Mouse (Mus musculus) frontal cortex, adult 2 months (tissue): ENCODE measurements around the gene Nol6. TPM values are rescaled to one million over a fixed set of nuclear protein-coding genes. Genes with fewer than 3 reads are reported as not detected.

Source experiments
- DNase-seq, 2 experiments: peaks; one replicate each; pipeline ENCODE4 v3.0.0; 2022; ENCODE audit warnings: low spot score in 1 of 2; ENCODE audit errors: extremely low spot score in 1 of 2
- polyA plus RNA-seq: library from polyadenylated mRNA; depleted of rRNA; stranded (reverse); fragments of >200 nt; gene quantifications from 2 replicates; pipeline ENCODE4 v1.2.3, GENCODE M21; 2012; rRNA removed

Gene Nol6
- polyA plus RNA-seq = 64.1 and 67.0 TPM in 2 replicates

GRCm38 (mm10) chr4:41124180-41124951 is at the start of gene Nol6:
Gene Nol6, minus strand, starts transcription at chr4:41124455.
- DNase-seq = peak; percentile 99 to 100

DNA sequence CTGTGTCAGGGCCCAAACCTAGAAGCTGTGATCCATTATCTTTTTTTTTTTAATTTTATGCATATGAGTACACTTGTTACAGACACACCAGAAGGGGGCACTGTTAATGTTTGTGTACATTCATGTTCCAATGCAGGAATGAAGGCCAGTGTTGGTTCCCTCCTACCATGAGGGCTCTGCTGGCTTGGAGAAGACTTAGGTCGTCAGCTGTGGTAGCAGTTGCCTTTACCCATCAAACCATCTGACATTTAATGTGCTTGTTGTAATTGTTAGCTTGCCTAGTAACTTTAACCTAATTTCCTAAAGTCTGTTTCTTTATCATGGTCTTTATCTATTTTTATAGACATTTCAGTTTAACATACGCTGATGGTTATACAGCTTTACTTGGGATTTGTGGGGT is 46.7 kb upstream of the Nol6 start:
- DNase-seq = no peak

GRCm38 (mm10) chr4:41165693-41166475 is 41.6 kb upstream of the Nol6 start:
- peak; percentile 56 to 91 for DNase-seq

GRCm38 (mm10) chr4:41164974-41165373 is 40.7 kb upstream of the Nol6 start:
- no peak for DNase-seq

DNA sequence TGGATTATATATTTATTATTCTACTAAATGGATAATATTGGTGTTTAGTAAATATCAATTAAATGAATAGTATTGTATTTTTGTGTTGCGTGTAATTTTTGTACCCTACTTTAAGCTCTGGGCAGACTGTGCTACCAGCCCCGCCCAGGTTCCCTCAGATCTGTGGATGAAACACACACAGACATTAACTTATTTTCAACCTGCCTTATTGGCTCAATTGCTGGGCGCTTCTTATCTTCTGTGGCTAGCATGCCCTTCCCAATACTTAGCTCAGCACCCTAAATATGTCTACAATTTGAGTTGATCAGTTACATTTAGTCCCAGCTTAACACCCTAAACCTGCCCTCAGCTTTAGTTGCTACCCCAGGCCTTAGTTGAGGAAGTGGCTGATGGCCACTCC is 37.0 kb upstream of the Nol6 start:
- DNase-seq = no peak

DNA sequence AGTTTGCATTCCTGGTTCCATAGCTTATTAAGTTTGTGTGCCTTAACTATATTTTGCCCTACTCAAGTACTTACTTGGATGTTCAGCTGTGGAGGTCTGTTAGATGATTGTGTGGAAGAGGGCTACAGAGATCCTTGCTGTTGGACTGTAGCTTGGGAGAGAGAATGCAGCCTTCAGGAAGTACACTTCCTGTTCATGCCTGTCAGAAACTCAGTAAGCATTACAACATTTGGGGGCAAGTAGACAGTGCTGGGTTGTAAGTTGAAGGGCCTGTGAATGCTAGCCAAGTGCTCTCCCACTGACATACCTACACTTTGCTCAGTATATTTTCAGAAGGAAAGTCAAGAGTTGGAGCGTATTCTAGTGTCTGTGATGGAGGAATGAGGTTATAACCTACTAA is 34.0 kb upstream of the Nol6 start:
- no peak for DNase-seq

- DNase-seq = no peak
Observed at GRCm38 (mm10) chr4:41156961-41157360, 32.7 kb upstream of the Nol6 start.

DNA sequence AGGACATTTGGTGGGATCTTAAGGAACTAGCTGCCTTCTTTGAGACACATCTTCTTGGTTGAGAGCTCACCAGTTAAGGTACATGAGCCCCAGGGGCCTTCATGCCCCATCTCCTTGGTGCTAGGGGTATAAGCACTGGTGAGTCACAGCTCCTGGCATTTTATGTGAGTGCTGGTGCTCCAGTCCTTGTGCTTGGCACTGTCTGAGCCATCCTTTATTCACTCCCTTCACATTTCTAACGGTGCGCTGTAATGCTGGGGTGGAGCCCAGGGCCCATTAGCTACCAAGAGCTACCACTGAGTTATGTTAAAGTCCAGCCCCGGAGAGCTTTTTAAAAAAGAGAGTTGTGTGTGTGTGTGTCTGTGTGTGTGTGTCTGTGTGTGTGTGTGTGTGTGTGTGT is 28.9 kb upstream of the Nol6 start:
- DNase-seq = no peak

- no peak for DNase-seq
Observed at GRCm38 (mm10) chr4:41151186-41151585, 26.9 kb upstream of the Nol6 start.

GRCm38 (mm10) chr4:41149891-41150290 is 25.6 kb upstream of the Nol6 start:
- DNase-seq = no peak

DNA sequence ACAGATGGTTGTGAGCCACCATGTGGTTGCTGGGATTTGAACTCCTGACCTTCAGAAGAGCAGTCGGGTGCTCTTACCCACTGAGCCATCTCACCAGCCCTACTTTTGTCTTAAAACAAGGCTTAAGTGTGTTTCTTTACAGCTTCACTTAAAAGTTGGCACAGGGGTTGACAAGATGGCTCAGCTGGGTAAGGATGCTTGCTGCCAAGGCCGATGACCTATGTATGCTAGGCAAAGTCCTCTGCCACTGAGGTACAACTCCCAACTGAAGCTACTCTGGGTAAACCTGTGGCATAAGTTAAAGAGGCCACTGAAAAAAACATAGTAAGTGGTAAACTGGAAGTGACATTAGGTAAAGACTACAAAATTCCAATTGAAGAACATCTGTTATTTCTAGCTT is 18.3 kb upstream of the Nol6 start:
- DNase-seq = no peak

- DNase-seq = no peak
Observed at GRCm38 (mm10) chr4:41140174-41140875, 16.1 kb upstream of the Nol6 start.

GRCm38 (mm10) chr4:41136811-41137210 is 12.6 kb upstream of the Nol6 start:
- no peak for DNase-seq

DNA sequence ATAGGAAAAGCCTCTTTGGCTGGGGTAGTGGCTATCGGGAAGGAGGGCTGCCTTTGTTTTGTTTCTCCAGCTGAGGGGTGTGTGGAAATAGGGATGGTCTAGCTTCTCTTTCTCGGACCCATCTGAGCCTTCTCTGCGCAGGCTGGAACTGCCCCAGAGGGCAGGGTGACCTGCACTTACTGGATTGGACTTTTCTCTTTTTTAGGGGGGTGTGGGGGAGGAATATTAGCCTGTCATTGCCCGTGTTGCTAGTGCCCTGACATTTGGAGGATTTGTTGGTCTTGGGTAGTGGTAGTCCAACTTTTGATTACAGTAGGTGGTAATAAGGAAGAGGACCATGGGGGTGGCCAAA is 12.2 kb upstream of the Nol6 start:
- DNase-seq = peak; percentile 10 to 25

DNA sequence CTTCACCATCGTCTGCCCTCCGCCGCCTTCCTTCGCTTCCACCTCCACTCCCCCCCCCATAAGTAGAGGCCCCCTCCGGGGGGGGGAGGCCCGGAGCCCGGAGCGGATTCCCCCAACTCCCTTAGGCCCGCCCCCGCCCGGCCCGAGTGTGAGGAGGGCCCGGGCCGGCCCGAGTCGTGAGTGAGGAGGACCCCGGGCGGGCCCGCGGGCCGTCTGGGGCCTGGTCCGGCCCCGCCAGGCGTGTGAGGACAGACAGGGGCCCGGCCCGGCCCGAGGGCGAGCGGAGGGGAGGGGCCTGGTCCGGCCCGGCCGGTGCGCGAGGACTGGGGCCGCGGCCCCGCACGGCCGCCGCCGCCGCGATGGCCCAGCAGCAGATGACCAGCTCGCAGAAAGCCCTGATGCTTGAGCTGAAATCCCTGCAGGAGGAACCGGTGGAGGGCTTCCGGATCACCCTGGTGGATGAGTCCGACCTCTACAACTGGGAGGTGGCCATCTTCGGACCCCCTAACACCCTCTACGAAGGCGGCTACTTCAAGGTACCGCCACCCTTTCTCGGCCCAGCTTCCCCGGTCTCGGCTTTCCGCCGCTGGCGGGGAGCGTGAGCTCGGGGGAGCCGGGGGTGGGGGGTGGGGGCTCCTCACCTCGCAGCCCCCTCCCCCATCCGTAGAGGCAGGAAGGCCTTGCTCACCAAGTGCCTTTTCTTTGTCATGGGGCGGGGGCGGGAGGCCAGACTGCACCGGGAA is 11.6 kb upstream of the Nol6 start, which contains the start of gene Ube2r2:
Ube2r2 (plus strand) TSS at position 33 of the 743 bp plus-strand sequence.
- DNase-seq = peak in 1 of 2 experiments; percentile 30

DNA sequence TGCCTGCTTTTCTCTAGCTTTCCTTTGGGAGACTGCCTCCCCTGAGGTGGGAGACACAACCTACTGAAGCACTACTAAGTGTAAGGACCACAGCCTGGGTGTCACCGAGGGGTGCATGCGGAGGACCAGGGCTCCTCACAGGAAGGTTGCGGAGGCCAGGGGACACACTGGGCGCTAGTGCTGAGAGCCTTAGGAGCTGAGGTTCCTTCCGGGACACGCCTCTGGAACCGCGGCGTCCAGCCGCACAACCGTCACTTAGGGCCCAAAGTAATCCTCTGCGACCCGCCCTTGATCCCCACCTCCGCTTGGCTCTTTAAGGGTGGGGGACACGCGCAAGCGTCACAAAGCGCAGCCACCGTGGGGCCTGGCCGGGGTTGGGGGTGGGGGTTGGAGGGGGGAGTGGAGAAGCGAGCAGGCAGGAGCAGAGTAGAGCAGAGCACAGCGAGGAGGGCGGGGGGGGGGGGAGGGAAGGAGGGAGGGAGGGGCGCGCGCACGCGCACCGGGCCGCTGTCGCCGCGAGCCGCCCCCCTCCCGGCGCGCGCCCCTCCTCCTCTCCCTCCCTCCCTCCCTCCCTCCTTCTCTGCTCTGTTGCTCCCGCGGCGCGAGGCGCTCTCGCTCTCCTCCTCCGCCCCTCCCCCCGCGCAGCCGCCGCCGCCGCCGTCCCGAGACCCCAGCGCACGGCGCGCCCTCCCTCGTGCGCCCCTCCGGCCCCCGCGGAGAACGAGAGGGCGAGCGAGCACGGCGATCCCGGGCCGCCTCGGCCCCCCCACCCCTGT is 10.9 kb upstream of the Nol6 start:
- DNase-seq = peak; percentile 32 to 57

DNA sequence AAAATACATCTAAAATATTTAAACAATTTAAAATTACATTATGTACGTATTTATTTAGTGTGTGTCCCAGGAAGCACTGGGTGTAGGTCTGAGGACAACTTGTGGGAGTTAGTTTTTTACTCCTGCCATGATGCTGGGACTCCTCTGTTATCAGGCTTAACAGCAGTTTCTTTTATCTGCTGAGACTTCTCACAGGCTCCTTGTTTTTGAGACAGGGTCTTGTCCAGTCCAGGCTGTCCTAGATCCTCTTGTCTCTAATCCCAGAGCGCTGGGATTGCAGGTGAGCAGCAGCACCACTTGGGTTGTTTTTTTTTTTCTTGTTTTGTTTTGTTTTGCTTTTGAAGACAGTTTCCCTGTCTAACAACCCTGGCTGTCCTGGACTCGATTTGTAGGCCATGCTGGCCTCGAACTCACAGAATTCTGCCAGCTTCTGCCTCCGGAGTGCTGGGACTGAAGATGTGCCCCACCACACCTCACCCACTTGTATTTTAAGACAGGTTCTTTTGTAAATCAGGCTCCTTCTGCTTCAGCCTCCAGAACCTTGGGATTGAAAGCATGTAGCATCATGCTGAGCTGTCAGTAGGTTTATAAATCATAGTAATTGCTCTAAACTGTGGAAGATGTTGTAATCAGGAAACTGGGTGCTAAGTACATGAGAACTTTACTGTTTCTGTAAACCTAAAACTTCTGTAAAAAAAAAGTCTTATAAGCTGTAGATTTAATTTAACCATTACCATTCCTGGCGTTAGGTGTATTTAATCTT is 9.5 kb upstream of the Nol6 start:
- DNase-seq = no peak

DNA sequence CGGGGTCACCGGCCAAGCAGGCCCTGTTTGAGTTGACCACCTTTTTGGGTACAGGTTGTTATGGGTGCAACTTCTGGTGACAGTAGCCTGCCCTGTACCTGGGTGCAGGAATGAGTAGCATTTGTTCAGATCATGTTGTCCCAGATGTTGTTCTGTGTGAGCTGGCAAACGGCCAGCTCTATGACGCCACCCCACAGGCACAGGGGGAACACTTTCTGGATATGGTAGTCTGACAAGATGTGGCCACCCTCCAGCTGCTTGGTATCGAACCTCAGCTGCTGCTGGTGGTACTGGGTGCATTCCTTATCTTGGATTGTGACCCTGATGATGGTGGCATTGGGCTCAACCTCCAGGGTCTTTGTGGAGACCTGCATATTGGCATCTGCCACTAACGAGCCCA is 8.2 kb upstream of the Nol6 start:
- DNase-seq = no peak

GRCm38 (mm10) chr4:41129836-41130235 is 5.6 kb upstream of the Nol6 start:
- no peak for DNase-seq
